Mouse (Mus musculus) layer of hippocampus, adult 18-20 months (tissue): ENCODE data around the gene Ifit3. TPM values are rescaled to one million over a fixed set of nuclear protein-coding genes. Genes with fewer than 3 reads are reported as not detected.
"Not testable (repeated sequence)": the region's sequence is repeated elsewhere in the genome, so short reads cannot be mapped to it uniquely, and the experiment has no call there.

Experiments used
- DNase-seq, 2 experiments: peaks; one replicate each; pipeline ENCODE4 v3.0.0; 2022; ENCODE audit warnings: low spot score in 2 of 2
- long read RNA-seq: library from polyadenylated mRNA; stranded (forward); transcript quantifications from one replicate; pipeline ENCODE4 v2.0.0, GENCODE M21; 2021
- total RNA-seq, 2 experiments: library from RNA; stranded (reverse); gene quantifications; 2 replicates each; pipeline ENCODE4 v1.2.3; 2021

The Ifit3 gene
- total RNA-seq: 1 to 10 TPM; 3.0 to 4.6 TPM
- long read RNA-seq, partial matches to known transcripts: 0 of 5 reads
- long read RNA-seq, other reads (novel, unspliced or antisense): 1 of 5 reads

DNA sequence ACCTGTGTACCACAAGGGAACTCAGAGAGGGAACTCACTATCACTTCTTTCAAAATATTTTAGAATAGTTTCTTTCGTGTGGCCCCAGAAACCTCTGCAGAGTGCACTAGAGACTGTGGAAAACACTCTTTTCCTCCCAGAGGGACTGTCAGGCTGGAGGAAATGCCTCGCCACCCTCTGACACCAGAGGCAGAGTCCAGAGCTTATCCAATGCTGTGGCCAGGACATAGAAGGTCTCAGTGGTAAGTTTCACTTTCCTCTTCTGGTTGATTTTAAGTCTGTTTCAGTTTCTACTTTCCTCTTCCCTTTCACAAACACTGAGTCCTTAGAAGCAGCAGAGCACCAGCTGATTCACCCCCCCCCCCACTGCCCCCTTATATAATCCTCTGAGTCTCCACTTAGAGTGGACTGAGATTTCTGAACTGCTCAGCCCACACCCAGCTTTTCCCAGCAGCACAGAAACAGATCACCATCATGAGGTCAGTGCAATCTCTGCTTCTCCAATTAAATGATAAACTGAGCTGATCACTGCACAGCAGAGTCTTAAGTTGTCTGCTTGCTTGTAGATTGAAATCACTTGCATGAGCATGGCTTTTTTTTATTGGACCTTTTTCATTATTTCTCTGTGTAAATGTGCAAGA is at the start of gene Ifit3:
Gene Ifit3 (plus strand): TSS at position 406 of the 641 bp plus-strand sequence.
- not testable (repeated sequence) for DNase-seq

DNA sequence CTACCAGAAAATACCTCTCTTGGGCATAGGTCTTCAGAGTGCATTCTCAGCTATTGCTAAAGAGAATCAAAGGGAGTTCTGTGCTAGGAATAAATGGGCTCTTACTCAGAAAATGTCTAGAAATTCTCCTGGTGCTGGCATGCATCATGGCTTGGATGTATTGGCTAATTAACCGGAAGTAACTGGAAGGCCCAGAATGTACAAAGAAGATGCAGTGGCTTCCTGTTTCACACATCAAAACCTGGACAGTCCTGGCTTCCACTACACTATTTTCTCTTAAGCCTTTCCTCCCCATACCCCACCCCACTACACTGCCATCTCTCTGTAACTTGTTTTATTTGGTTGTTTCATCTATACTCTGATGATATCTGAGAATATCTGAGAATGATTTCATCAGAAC is 43.9 kb upstream of the Ifit3 start:
- DNase-seq: no peak

DNA sequence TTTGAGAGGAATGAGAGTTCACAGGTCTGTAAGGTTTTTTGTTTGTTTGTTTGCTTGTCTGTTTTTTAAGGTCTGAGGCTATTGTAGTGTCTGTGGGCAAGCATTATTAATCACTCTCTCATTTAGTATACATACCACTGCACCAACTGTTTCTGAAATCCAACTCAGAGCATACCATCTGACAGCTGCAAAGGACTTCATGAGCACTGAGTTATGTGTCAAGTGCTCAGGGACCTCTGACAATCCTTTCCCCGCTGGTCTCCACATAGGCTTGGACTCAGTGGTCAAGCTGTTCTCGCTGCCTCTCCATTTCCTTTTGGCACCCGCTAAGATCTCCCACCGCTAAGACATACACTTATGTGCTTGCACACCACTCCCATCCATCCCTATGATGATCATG is 37.1 kb upstream of the Ifit3 start:
- DNase-seq: no peak

DNA sequence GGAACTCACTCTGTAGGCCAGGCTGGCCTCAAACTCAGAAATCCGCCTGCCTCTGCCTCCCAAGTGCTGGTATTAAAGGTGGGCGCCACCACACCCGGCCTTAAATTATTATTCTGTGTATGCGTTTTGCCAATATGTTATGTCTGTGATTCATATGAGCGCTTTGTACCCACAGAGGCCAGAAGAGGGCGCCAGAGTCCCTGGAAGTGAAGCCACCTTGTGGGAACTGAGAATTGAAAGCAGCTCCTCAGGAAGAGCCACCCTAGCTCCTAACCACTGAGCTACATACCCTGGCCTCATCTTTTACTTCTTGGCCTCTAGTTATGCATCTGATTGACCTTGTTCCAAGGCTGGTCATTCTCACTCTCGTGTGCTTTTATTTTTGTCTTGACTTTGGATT is 35.4 kb upstream of the Ifit3 start:
- peak; percentile 32 to 79 for DNase-seq

DNA sequence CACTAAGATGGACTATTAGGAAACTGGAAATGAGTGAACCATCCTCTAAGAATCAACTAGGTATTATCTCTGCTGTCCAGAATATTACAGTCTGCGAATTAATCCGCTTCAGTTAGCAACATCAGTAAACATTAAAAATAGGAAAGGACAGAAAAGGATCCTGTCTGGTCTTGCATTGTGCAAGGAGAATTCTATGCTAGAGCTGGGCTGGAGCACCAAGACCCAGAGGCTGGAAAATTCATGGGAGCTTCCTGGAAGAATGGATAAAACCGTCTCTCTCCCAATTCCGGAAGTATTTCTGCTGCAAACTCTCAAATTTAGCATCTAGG is 33.2 kb upstream of the Ifit3 start:
- DNase-seq: no peak

DNA sequence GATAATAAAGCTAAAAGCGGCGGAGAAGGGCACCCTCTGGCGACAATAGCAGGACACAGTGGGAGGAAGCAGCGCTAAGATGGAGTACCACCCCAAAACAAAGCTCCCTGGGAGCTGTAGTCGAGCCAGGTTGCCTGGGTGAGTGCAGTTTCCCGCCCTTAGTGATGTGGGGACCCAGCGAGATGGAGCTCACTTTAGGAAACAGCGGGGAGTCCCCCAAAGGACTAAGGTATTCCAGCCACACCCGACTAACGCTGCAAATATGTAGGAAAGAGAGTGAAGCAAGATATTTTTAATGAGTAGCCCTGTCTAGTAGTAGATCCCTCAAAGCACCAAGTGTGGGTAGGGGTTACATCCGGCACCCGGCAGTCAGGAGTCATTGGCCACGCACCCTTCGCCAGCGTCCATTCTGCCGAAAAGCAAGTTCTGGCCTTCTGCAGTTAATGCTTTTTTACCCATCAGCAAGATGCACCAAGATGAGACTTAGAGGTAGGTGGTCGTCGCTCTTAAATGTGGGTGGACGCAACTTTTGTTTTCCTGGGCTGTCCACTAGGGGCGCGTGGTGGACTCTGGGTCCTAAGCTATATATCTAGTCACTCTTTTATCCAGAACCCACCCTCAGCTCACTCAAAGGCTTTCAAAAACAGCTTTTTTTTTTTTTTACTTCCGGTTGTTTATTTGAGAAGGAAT is 32.7 kb upstream of the Ifit3 start, which contains the start of gene Ifit2:
Gene Ifit2 (plus strand): TSS at position 161 of the 690 bp plus-strand sequence.
- peak; percentile 58 to 87 for DNase-seq

DNA sequence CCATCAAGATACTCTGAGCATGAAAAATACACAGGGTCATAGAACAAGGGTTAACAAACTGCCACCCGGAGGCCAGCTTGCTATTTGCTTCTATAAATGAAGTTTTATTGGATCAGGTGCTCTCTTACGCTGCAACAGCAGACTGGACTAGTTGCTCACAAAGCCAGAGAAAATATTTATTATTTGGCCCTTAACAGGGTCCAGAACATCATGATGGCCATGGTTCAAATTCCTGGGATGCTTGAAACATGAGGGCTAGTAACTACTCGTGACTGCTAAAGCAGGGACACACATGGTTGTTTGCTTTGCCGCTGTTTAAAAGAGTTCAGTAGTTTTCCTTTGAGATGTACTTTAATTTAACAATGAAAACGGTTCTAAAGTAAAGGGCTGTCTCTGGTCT is 31.4 kb upstream of the Ifit3 start:
- DNase-seq: no peak

DNA sequence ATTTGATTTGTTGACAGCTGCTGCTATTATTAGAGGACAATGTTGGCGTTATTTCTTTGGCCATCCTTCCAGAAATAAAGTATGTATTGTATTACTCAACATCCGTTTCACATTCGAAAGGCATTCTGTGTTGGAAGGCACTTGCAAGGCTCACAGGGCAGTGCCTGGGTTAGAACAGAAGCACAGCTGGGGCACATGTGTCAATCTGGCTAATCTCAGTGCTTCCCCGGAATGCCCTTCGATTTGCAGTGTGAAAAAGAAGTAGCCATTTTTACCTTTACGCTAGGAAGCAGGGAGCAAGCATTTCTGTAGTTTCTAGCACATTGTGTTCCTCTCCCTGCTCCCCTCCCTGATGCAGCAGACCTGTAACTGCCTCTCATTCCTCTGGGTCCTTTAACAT is 30.3 kb upstream of the Ifit3 start:
- no peak for DNase-seq

DNA sequence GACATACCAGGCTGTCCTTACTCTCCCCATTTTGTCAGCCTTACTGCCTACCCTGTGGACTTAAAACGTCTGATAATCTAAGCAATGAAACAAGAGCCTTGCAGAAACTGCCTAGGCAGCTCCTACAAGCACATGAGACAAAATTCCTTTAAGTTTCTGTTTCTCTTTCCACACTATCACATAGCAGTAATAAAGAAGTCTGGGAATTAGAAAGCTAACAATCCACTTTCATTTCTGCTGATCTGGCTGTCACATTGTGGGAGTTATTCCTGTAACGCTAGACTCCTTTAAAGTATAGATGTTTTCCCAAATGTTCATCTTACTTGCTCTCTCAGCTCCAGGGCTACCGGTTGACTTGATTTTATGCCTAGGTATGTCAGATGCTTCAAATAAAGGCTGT is 29.8 kb upstream of the Ifit3 start:
- DNase-seq: no peak

DNA sequence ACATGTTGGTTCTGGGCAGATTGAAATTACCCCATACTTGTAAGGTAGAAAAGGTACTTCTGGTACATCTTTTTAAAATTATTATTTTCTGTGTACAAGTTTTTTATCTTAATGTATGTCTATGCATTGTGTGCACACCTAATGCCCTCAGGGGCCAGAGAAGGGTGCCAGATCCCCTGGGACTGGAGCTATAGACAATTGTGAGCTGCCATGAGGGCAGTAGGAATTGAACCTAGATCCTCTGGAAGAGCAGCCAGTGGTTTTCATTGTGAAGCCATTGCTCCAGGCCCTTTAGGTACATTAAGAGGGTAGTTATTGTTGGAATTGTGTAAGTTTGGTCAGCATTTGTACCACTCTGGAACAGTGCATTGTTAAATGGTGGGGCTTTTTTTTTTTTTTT is 29.3 kb upstream of the Ifit3 start:
- DNase-seq: no peak

DNA sequence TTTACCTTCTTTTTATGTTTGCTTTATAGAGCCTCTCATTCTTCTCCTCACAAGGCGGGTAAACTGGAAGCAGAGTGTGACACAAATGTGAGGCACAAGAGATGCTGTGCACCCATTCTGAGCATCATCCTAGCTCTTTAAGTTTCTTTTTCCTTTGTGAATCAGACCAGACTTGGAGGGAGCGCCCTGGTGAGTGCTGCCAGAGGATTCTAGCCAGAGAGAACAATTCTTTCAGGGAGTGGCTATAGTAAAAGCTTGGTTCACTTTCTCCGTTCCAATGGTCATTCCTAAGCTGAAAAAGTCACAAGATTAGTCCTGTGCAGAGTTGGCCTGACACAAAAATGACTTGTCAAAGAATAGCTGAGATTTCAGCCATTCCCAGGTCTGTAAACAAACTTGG is 26.7 kb upstream of the Ifit3 start:
- no peak for DNase-seq

DNA sequence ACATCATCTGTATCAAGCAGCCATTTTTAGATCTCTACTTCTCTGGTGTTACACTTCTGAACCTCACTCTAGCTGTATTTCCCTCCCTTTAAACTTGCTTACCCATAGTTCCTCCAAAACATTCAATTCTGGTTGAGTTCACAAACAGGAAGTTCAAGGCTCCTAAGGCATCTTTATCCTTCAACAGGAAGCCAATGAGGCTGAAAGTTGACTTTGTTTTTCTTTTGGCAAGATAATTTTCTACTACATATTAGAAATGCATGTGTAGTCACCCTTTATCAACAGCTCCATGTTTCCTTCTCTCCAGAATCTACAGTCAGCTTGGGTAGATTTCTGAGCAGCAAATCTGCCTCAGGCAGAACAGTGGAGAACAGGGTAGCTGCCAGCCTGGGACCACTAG is 20.8 kb upstream of the Ifit3 start:
- DNase-seq: no peak

DNA sequence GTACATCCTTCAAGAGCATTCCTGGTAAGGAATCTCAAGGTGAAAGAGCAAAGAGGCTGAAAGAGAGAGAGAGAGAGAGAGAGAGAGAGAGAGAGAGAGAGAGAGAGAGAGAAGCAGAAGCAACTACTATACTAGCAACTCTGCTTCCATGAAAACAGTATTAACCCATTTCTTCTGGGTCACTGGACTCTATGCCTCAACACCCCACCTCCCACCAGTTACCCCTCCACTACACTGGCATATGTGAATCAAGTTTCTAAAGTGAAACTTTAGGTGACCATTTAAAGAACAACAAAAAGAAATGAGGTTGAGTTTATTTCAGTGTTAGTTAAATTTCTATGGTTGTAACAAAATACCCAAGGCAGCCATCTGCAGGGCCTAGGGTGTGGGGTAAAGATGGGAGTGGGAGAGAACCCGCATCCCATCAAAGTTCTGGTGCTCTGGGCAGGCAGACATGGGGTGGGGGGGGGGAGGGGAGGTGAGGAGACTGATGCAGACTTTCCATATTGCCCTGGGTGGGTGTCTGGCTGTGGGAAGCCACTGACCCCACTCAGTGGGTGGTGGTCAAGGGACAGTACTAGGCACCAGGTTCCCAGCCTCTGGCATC is 17.1 kb upstream of the Ifit3 start:
- DNase-seq: no peak

DNA sequence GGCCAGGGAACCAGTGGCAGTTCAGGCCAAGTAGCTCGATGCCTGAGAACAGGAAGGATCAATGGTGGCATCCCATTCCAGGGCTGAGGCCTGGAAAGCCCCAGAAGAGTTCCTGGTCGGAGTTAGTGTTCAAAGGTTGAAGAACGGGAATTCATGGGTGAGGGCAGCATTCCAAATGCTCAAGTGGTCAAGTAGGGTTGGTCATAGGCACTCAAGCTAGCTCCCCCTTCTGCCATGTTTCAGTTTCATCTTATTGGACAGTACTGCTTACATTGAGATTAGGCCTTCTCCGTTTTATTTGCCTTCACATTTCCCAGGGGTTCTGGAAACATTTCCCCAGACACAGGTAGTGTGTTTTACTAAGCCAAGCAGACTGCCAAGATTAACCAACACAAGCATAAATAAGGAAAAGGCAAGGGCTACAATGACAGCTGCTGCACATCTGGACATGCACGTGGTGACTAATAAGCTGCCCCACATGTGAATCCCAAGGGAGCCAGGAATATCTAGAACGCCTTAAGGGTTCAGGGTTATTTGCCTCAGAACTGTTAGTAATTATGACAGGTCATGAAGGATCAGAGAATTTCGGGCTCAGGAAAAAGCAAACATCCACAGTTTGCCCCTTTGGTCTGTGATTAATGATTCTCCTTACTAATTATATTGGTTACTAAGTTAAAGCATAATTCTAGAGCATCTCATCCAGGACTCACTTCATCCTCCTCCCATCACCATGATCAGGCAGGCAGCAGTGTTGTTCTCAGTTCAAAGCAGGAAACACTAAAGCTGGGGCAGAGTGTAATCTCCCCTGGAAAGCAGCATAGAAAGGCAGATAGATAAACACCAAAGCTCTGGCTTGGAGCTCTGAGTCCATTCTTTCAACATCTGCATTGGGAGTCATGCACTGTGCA is 14.1 kb upstream of the Ifit3 start:
- DNase-seq: no peak

DNA sequence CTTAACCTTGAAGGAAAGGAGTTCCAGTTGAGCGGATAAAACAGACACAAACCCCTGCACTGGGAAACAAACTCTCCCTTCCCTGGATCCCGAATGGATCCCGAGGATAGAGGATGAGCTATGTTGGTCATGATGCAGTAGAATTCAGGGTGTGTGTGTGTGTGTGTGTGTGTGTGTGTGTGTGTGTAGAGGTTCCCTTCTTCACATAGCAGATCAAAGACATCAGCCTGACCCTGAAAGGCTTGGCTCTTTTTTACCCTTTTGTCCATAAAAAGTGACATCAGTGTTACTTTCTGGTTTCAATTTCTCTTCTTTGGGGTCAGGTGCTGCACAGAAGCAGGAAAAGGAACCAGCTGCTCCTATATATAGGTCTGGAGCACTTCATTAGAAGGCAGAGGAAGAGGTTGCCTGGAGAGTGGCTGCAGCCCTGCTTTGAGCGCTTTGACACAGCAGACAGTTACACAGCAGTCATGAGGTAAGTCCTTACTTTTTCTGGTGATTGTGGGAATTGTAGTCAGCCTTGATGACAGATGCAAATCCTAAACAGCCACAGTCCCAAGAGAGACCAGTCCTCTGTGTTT is 13.3 kb upstream of the Ifit3 start:
- DNase-seq: no peak

DNA sequence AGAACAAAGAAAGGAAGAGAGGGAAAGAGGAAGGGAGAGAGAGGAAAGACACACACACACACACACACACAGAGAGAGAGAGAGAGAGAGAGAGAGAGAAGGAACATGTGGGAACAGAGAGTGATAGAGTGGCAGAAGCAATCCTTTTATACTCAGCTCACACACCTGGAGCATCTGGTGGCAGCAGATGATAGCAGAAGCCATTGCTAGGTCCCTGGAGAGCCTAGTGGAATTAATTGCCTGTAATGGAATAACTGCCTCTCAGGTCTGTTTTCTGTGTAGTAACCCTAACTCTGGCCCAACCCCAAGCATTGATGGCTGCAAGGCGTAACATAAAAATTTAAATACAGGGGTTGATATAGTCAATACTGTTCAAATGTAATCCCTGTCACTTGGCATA is 12.3 kb upstream of the Ifit3 start:
- no peak for DNase-seq

DNA sequence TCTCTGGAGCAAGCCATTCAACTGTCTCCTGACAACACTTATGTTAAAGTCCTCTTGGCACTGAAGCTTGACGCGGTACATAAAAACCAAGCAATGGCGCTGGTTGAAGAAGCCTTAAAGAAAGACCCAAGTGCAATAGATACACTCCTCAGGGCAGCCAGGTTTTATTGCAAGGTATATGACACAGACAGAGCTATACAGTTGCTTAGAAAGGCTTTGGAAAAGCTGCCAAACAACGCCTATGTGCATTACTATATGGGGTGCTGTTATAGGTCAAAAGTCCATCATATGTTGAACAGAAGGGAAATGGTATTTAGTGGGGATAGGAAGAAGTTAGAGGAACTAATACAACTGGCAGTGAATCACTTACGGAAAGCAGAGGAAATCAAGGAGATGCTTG is 9.7 kb upstream of the Ifit3 start:
- no peak for DNase-seq

DNA sequence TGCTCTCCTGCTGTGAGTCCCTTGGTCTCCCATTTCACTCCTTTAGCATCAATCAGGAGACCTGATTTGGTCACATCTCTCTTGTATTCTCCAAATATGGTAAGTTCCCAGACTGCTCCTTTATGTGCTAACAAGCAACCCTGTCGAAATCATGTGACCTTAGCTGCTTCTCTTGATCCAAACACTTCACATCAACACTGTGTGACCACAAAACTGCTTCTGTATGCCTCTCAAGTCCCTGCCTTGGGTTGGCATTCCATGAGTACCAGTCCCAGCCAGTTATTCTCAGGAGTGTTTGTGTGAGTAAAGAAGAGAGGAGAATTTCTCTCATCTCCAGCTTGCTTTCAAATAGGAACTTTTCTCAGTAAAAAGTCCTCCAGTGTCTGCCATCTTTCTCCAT is 6.2 kb upstream of the Ifit3 start:
- DNase-seq: no peak

DNA sequence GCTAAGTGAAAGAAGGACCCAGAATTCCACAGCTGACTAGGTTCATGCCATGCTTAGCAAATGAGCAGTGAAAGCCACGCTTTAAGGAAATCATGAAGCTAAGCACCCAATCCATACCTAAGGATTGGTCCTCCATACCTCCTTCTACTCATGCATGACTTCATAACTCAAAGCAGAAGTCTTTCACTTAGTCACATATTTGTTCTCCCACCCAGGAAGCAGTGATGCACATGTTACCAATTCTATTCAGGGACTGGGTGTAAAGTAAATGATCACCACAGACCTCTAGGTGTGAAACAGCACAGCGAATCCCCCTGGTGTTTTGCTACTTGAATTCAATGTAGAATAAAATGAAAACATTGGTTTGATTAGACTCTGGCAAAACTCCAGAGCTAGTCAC is 635 bp upstream of the Ifit3 start:
- not testable (repeated sequence) for DNase-seq

DNA sequence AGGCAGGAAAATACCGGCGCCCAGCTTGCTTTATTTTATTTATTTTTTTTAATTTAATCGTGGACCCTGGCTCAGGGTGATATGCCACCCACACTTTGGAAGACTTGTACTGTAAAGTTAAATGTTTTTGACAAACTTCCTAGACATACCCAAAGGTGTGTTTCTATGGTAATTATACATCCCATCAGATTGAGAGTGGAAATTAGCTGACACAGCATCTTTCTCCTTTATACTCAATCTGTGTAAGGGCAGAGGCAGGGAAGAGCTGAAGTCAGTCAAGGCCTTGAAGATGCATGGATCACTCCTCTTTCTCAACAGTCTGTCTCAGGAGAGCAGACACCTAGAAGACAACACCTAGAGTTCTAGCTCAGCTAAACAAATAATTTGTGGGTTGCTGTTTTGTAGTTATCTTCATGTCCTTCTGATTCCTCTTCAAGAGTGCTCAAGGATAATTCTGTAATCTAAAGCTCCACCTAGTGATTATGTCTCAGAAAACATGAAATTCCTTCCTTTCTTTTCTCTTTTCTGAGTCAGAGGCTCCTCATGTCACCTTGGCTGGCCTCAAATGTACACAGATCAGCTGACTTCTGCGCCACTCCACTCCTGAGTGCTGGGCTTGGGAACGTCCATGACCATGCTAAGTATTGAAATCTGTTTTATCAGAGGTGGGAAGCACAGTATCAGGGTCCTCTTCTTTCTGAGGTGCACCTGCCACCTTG is 2.6 kb downstream of the Ifit3 start:
- not testable (repeated sequence) for DNase-seq
